Mouse (Mus musculus): ENCODE measurements around the gene Lrrc55.

Lrrc55 gene

DNA sequence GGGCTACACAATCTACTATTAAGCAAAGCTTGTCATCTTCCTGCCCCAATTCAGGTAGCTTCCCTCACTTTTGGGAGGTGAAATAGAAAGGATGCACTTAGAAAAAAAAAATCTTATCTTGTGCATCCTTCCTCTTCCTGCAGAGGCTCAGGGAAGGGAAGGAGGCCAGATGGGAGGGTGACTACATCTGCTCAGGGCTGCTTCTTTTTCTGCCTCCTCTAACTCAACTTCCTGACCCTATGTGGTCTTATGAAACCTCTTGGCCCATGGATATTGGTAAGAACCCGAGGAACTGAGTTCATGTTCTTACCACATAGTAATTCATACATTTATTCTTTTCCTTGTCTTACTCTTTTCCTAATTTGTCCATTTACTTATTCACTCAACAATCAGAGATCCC, 61.9 kb downstream of the Lrrc55 start:
- no peak for TF ChIP-seq NANOG (IDR thresholded peaks at IDR 0.05; ENCODE audit: borderline replicate concordance, low read length)
- no peak for TF ChIP-seq POU5F1 (IDR thresholded peaks at IDR 0.05; ENCODE audit: borderline replicate concordance, low read length)
- TF ChIP-seq CTCF (conservative IDR thresholded peaks at IDR 0.05; ENCODE audit: low read length): no peak
- Histone ChIP-seq H3K27me3 (ENCODE audit: insufficient read depth, low read length) (peaks cover 5% of the 10 kb centered on the region), H3K4me3 (replicated peaks; ENCODE audit: low read length) (no peak overlapping the region), H3K4me1 (replicated peaks; ENCODE audit: low read depth, low read length) (peaks cover 28% of the 10 kb centered on the region), H3K9me3 (ENCODE audit: low read length) (no peaks in the 10 kb centered on the region), H3K36me3 (ENCODE audit: insufficient read depth, low read length) (no peaks in the 10 kb centered on the region)

- H3K9me3 ChIP-seq (ENCODE audit: low read length): no peaks in the 10 kb centered on the region
- no peak overlapping the region for H3K4me3 ChIP-seq (replicated peaks; ENCODE audit: low read length)
- H3K36me3 ChIP-seq (ENCODE audit: insufficient read depth, low read length): no peaks in the 10 kb centered on the region
- TF ChIP-seq POU5F1 (IDR thresholded peaks at IDR 0.05; ENCODE audit: borderline replicate concordance, low read length): no peak
- no peak for TF ChIP-seq NANOG (IDR thresholded peaks at IDR 0.05; ENCODE audit: borderline replicate concordance, low read length)
- no peak for TF ChIP-seq CTCF (conservative IDR thresholded peaks at IDR 0.05; ENCODE audit: low read length)
- H3K27me3 ChIP-seq (ENCODE audit: insufficient read depth, low read length): peaks cover 9% of the 10 kb centered on the region; the same call in 1 of the 2 replicates
- peaks cover 35% of the 10 kb centered on the region for H3K4me1 ChIP-seq (replicated peaks; ENCODE audit: low read depth, low read length)
Observed at GRCm38 (mm10) chr2:85132204-85132603, 64.8 kb downstream of the Lrrc55 start.

DNA sequence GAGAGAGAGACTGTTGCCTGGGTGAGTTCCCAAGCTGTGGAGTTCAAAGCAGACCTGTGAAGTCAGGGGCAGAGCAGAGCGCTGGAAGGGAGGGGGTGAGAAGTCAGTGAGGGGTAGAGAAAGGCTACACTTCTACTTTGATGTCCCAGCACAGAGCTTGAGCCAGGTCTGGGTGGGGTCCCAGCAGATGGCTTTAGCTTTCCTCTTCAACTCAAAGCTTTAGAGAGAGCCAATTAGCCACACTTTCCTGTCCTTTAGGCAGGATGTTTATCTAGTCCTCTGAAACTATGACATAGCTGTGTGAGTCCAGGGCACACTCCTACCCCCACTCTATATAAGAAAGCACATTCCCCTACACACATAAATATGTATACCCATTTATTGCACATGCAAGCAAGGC, 65.3 kb downstream of the Lrrc55 start:
- peaks cover 9% of the 10 kb centered on the region; the same call in 1 of the 2 replicates for H3K27me3 ChIP-seq (ENCODE audit: insufficient read depth, low read length)
- TF ChIP-seq NANOG (IDR thresholded peaks at IDR 0.05; ENCODE audit: borderline replicate concordance, low read length) (no peak), CTCF (conservative IDR thresholded peaks at IDR 0.05; ENCODE audit: low read length) (no peak), POU5F1 (IDR thresholded peaks at IDR 0.05; ENCODE audit: borderline replicate concordance, low read length) (no peak)
- H3K4me3 ChIP-seq (replicated peaks; ENCODE audit: low read length): no peak overlapping the region

GRCm38 (mm10) chr2:85131226-85131625, 65.8 kb downstream of the Lrrc55 start:
- TF ChIP-seq NANOG (IDR thresholded peaks at IDR 0.05; ENCODE audit: borderline replicate concordance, low read length) (no peak), CTCF (conservative IDR thresholded peaks at IDR 0.05; ENCODE audit: low read length) (no peak), POU5F1 (IDR thresholded peaks at IDR 0.05; ENCODE audit: borderline replicate concordance, low read length) (no peak)
- Histone ChIP-seq H3K27me3 (ENCODE audit: insufficient read depth, low read length) (peaks cover 9% of the 10 kb centered on the region; the same call in 1 of the 2 replicates), H3K9me3 (ENCODE audit: low read length) (no peaks in the 10 kb centered on the region), H3K4me3 (replicated peaks; ENCODE audit: low read length) (no peak overlapping the region), H3K36me3 (ENCODE audit: insufficient read depth, low read length) (no peaks in the 10 kb centered on the region), H3K4me1 (replicated peaks; ENCODE audit: low read depth, low read length) (peaks cover 26% of the 10 kb centered on the region)

More for the DNA sequence above, 65.3 kb downstream of the Lrrc55 start:
- Histone ChIP-seq H3K4me1 (replicated peaks; ENCODE audit: low read depth, low read length) (peaks cover 31% of the 10 kb centered on the region), H3K9me3 (ENCODE audit: low read length) (no peaks in the 10 kb centered on the region), H3K36me3 (ENCODE audit: insufficient read depth, low read length) (no peaks in the 10 kb centered on the region)

DNA sequence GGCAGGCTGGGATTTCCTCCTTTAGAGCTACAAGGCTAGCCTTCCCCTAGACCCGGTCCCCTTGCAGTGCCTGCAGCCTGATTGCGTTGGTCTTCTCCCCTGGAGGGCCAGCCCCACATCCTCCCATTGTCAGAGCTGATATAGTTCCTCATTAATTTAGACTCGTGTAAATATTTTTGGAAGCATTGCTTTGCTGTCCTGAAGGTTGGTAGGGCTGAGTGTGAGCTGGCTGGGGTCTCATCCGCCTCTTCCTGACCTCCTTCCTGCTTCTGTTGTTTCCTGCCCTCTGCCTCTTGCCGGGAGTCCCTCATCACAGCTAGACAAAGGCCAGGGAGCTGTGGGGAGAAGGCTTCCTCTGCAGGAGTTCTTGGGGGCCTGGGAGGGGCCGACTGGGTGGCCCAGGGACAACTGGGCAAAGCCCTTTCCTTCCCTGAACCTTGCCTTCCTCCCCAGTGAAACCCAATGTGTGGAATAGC, 67.5 kb downstream of the Lrrc55 start:
- H3K27me3 ChIP-seq (ENCODE audit: insufficient read depth, low read length): peaks cover 9% of the 10 kb centered on the region; the same call in 1 of the 2 replicates
- no peak for TF ChIP-seq CTCF (conservative IDR thresholded peaks at IDR 0.05; ENCODE audit: low read length)
- TF ChIP-seq POU5F1 (IDR thresholded peaks at IDR 0.05; ENCODE audit: borderline replicate concordance, low read length): no peak
- no peak for TF ChIP-seq NANOG (IDR thresholded peaks at IDR 0.05; ENCODE audit: borderline replicate concordance, low read length)
- H3K4me1 ChIP-seq (replicated peaks; ENCODE audit: low read depth, low read length): peaks cover 18% of the 10 kb centered on the region
- no peak overlapping the region for H3K4me3 ChIP-seq (replicated peaks; ENCODE audit: low read length)
- no peaks in the 10 kb centered on the region for H3K9me3 ChIP-seq (ENCODE audit: low read length)
- H3K36me3 ChIP-seq (ENCODE audit: insufficient read depth, low read length): no peaks in the 10 kb centered on the region

- Histone ChIP-seq H3K36me3 (ENCODE audit: insufficient read depth, low read length) (no peaks in the 10 kb centered on the region), H3K4me3 (replicated peaks; ENCODE audit: low read length) (no peak overlapping the region), H3K27me3 (ENCODE audit: insufficient read depth, low read length) (peaks cover 2% of the 10 kb centered on the region; the same call in 1 of the 2 replicates), H3K4me1 (replicated peaks; ENCODE audit: low read depth, low read length) (no peaks in the 10 kb centered on the region), H3K9me3 (ENCODE audit: low read length) (peaks cover 6% of the 10 kb centered on the region; the same call in 1 of the 2 replicates)
- TF ChIP-seq CTCF (conservative IDR thresholded peaks at IDR 0.05; ENCODE audit: low read length) (peak; percentile 77), POU5F1 (IDR thresholded peaks at IDR 0.05; ENCODE audit: borderline replicate concordance, low read length) (no peak), NANOG (IDR thresholded peaks at IDR 0.05; ENCODE audit: borderline replicate concordance, low read length) (no peak)
Observed at GRCm38 (mm10) chr2:85123869-85124535, 73.0 kb downstream of the Lrrc55 start.

DNA sequence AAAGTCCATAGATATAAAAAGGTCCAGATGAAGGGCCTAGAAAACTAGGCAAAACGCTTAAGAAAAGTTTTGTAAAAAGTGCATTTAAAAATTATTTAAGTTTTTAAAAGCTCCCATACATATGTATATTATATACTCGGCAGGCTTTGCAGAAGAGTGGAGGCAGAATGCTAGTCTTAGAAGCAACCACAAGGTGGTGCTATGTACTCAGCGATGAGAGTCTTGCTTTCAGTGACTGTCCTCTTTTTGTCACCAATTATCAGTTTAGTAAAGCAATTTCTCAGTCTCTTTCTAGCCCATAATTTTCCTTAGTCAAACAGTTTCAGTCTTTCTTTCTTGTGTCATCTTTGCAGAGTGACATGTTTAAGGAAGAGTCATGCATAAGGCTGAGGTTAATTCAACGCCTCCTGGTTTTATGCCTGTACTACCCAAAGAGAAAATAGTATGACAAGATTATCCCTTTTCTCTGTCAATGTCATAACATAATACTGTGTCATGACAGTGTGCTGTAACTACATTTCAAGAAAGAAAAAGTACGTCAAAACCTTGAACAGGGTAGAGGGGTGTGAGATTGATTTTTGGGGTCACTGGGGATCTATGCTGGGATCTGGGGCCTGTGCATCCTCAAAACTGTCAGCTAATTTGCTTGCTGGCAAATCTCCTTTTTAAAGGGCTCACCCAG, 73.7 kb downstream of the Lrrc55 start:
- Histone ChIP-seq H3K27me3 (ENCODE audit: insufficient read depth, low read length) (no peaks in the 10 kb centered on the region), H3K9me3 (ENCODE audit: low read length) (peaks cover 6% of the 10 kb centered on the region; the same call in 1 of the 2 replicates), H3K4me3 (replicated peaks; ENCODE audit: low read length) (no peak overlapping the region), H3K36me3 (ENCODE audit: insufficient read depth, low read length) (no peaks in the 10 kb centered on the region), H3K4me1 (replicated peaks; ENCODE audit: low read depth, low read length) (no peaks in the 10 kb centered on the region)
- no peak for TF ChIP-seq POU5F1 (IDR thresholded peaks at IDR 0.05; ENCODE audit: borderline replicate concordance, low read length)
- TF ChIP-seq NANOG (IDR thresholded peaks at IDR 0.05; ENCODE audit: borderline replicate concordance, low read length): no peak
- TF ChIP-seq CTCF (conservative IDR thresholded peaks at IDR 0.05; ENCODE audit: low read length): peak; percentile 63
